Mouse (Mus musculus): Measurements from ENCODE around the gene Inha.
A peak's percentile ranks its signal among the peaks of the same experiment; 100 is the strongest.

DNA sequence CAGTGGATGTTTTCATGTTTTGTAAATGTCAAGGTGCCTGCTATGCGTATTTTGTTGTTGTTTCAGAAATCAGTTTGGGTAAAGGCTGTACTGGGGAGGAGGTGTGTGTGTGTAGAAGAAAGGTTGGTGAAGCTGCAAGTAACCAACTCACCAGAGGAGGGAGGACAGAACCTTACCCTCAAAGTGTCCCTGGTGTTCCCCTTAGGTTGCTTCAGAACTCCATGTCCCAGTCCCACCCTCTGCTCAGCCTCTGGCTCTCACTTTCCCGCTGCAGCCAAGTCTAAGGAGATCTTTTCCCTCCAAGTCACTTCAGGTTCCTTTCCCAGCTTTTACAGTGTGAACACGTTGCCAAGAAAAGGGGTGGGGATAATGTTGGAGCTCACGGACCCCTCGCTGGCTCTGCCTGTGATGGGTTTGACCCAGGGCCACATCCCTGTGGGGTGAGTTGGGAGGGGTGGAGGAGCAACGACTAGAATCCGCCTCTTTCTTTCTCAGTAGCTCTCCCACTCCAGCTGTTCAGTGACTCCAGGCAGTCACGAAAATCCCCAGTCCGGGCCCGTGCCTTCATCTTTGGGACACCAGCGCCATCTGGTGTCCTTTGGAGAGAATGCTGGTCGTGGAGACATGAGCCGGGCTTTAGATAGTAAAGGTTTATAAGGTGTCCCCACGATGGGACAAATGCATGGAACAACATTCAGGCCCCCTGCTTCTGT lies 39.5 kb upstream of the Inha start:
- TF ChIP-seq CTCF (IDR thresholded peaks at IDR 0.05; ENCODE audit: borderline replicate concordance, insufficient read depth, low read length), result peak; percentile 49; the same call in 1 of the 2 replicates
- TF ChIP-seq POLR2A (IDR thresholded peaks at IDR 0.05; ENCODE audit: low read depth, low read length), result no peak
